Mouse (Mus musculus) heart, embryonic 11.5 days (tissue): ENCODE measurements at regions not wholly inside any gene's neighbourhood (a gene's known extent, or its start where the extent isn't known, plus 50 kb on each side); places are given as distances from the start of the nearest gene placed in this dataset.
"Not testable (repeated sequence)": the region's sequence is repeated elsewhere in the genome, so short reads cannot be mapped to it uniquely, and the experiment has no call there.

Experiments used
- ATAC-seq: fragments of 200-750 bp; cut with Nextera tagmentation; replicated peaks from 2 replicates; pipeline ENCODE4 v1.8.0; 2017; ENCODE audit warnings: moderate library complexity; ENCODE audit not compliant: insufficient number of reproducible peaks, low FRiP score, low TSS enrichment
- H3K27ac ChIP-seq: fragments of 300-500 bp; sonication (generic); 2 replicates; pipeline ENCODE4 v1.5.1; 2014; ENCODE audit warnings: mild to moderate bottlenecking, low read depth, low read length
- H3K27me3 ChIP-seq: fragments of 300-500 bp; sonication (generic); 2 replicates; pipeline ENCODE4 v1.6.1; 2014; ENCODE audit warnings: mild to moderate bottlenecking, low read length, mixed read lengths; ENCODE audit not compliant: control insufficient read depth, insufficient read depth
- H3K36me3 ChIP-seq: fragments of 300-500 bp; sonication (generic); 2 replicates; pipeline ENCODE4 v1.6.1; 2014; ENCODE audit warnings: mild to moderate bottlenecking, low read length, moderate library complexity, mixed read lengths; ENCODE audit not compliant: control insufficient read depth, insufficient read depth
- H3K4me1 ChIP-seq: fragments of 300-500 bp; sonication (generic); 2 replicates; pipeline ENCODE4 v1.6.1; 2014; ENCODE audit warnings: low read length; ENCODE audit not compliant: control insufficient read depth, insufficient read depth
- H3K4me2 ChIP-seq: fragments of 300-500 bp; sonication (generic); 2 replicates; pipeline ENCODE4 v1.6.1; 2014; ENCODE audit warnings: mild to moderate bottlenecking, moderate library complexity
- H3K4me3 ChIP-seq: fragments of 300-500 bp; sonication (generic); 2 replicates; pipeline ENCODE4 v1.5.1; 2014; ENCODE audit warnings: low read depth, low read length
- H3K9ac ChIP-seq: fragments of 300-500 bp; sonication (generic); 2 replicates; pipeline ENCODE4 v1.6.1; 2014; ENCODE audit warnings: mild to moderate bottlenecking, low read depth, low read length, moderate library complexity
- H3K9me3 ChIP-seq: fragments of 300-500 bp; sonication (generic); replicated peaks from 2 replicates; pipeline ENCODE4 v1.6.1; 2016; ENCODE audit warnings: low read length; ENCODE audit not compliant: control insufficient read depth
- WGBS: fragments of 180-500 bp; shearing (Covaris S2); extraction: QIAGEN DNeasy Blood & Tissue Kit; methylation state at CpG from one replicate; pipeline ENCODE4 v1.1.7; 2014; ENCODE audit not compliant: insufficient replicate concordance; 5-methylcytosine and 5-hydroxymethylcytosine counted together

- Histone ChIP-seq H3K9ac (no peak overlapping the region), H3K27me3 (no peaks in the 10 kb centered on the region), H3K27ac (no peak overlapping the region), H3K4me3 (no peak overlapping the region), H3K4me1 (no peaks in the 10 kb centered on the region), H3K4me2 (no peak overlapping the region; the same call in 1 of the 2 replicates), H3K36me3 (no peaks in the 10 kb centered on the region), H3K9me3 (no peaks in the 10 kb centered on the region)
- ATAC-seq = no peak
- WGBS = 58% methylated on average over 5 of the region's 7 CpGs
Measured at GRCm38 (mm10) chr16:25517114-25517868, 166.3 kb upstream of the Trp63 start.

GRCm38 (mm10) chr16:25523141-25523540 is 160.4 kb upstream of the Trp63 start:
- H3K9ac ChIP-seq, H3K4me1 ChIP-seq, H3K4me3 ChIP-seq, H3K36me3 ChIP-seq, H3K27me3 ChIP-seq, H3K27ac ChIP-seq, H3K9me3 ChIP-seq, H3K4me2 ChIP-seq, ATAC-seq: not testable (repeated sequence)
- WGBS = 88% methylated on average over 9 of the region's 10 CpGs

- ATAC-seq = no peak
- no peaks in the 10 kb centered on the region for H3K27me3 ChIP-seq
- no peaks in the 10 kb centered on the region for H3K9me3 ChIP-seq
- no peak overlapping the region for H3K27ac ChIP-seq
- no peak overlapping the region for H3K4me2 ChIP-seq
- no peak overlapping the region for H3K9ac ChIP-seq
- no peaks in the 10 kb centered on the region for H3K4me1 ChIP-seq
- no peak overlapping the region for H3K4me3 ChIP-seq
- H3K36me3 ChIP-seq = no peaks in the 10 kb centered on the region
- WGBS = 74% methylated on average over 2 of the region's 2 CpGs
Measured at GRCm38 (mm10) chr16:25523621-25524020, 159.9 kb upstream of the Trp63 start.

GRCm38 (mm10) chr16:25527850-25528249 is 155.7 kb upstream of the Trp63 start:
- ATAC-seq = no peak
- Histone ChIP-seq H3K4me3 (no peak overlapping the region), H3K36me3 (no peaks in the 10 kb centered on the region), H3K4me2 (no peak overlapping the region), H3K4me1 (no peaks in the 10 kb centered on the region), H3K9ac (no peak overlapping the region), H3K27me3 (no peaks in the 10 kb centered on the region), H3K27ac (no peak overlapping the region), H3K9me3 (no peaks in the 10 kb centered on the region)

GRCm38 (mm10) chr16:25528313-25528712 is 155.2 kb upstream of the Trp63 start:
- ATAC-seq = no peak
- no peaks in the 10 kb centered on the region for H3K36me3 ChIP-seq
- no peaks in the 10 kb centered on the region for H3K4me1 ChIP-seq
- H3K4me3 ChIP-seq = no peak overlapping the region
- WGBS = 84% methylated on average over 2 of the region's 2 CpGs
- H3K9me3 ChIP-seq = no peaks in the 10 kb centered on the region
- no peaks in the 10 kb centered on the region for H3K27me3 ChIP-seq
- no peak overlapping the region for H3K9ac ChIP-seq
- no peak overlapping the region for H3K27ac ChIP-seq
- H3K4me2 ChIP-seq = no peak overlapping the region

GRCm38 (mm10) chr16:25529681-25530080 is 153.9 kb upstream of the Trp63 start:
- H3K27ac ChIP-seq = no peak overlapping the region
- ATAC-seq = no peak
- H3K9ac ChIP-seq = no peak overlapping the region
- H3K27me3 ChIP-seq = no peaks in the 10 kb centered on the region
- H3K4me2 ChIP-seq = no peak overlapping the region
- no peaks in the 10 kb centered on the region for H3K36me3 ChIP-seq
- WGBS = 76% methylated on average over 1 of the region's 1 CpGs
- H3K4me1 ChIP-seq = no peaks in the 10 kb centered on the region
- no peak overlapping the region for H3K4me3 ChIP-seq
- no peaks in the 10 kb centered on the region for H3K9me3 ChIP-seq

- ATAC-seq = no peak
- Histone ChIP-seq H3K27ac (no peak overlapping the region), H3K36me3 (no peaks in the 10 kb centered on the region), H3K4me1 (no peaks in the 10 kb centered on the region), H3K4me2 (no peak overlapping the region), H3K4me3 (no peak overlapping the region), H3K9me3 (no peaks in the 10 kb centered on the region), H3K9ac (no peak overlapping the region), H3K27me3 (no peaks in the 10 kb centered on the region)
- 64% methylated on average over 4 of the region's 4 CpGs for WGBS
Measured at GRCm38 (mm10) chr16:25531761-25532336, 151.7 kb upstream of the Trp63 start.

- H3K4me1 ChIP-seq = no peaks in the 10 kb centered on the region
- no peak overlapping the region for H3K4me3 ChIP-seq
- no peak for ATAC-seq
- no peak overlapping the region for H3K27ac ChIP-seq
- no peak overlapping the region for H3K9ac ChIP-seq
- 84% methylated on average over 3 of the region's 3 CpGs for WGBS
- no peak overlapping the region for H3K4me2 ChIP-seq
- no peaks in the 10 kb centered on the region for H3K36me3 ChIP-seq
- no peaks in the 10 kb centered on the region for H3K27me3 ChIP-seq
- no peaks in the 10 kb centered on the region for H3K9me3 ChIP-seq
Measured at GRCm38 (mm10) chr16:25532519-25533205, 150.9 kb upstream of the Trp63 start.
